Mouse (Mus musculus) inflammation-experienced regulatory T-cells, adult 6 months (primary cell): ENCODE measurements around the gene Serpinb9. TPM values are rescaled to one million over a fixed set of nuclear protein-coding genes. Genes with fewer than 3 reads are reported as not detected.

ENCODE experiments used
- polyA plus RNA-seq, 3 experiments: library from polyadenylated mRNA; unstranded; fragments of 100-300 nt; shearing (Covaris generic); gene quantifications; one replicate each; pipeline ENCODE4 v1.2.1; 2017

The Serpinb9 gene
- polyA plus RNA-seq, 3 experiments from 2014 or later: 21.5 to 47.1 (median 22.1) TPM

Other genes with a start within 250 kb of the Serpinb9 start
- gene Mylk4, start 219.3 kb upstream of the Serpinb9 start, polyA plus RNA-seq: not detected
- 10 to 100 TPM in 1 of 3 experiments, 1 to 10 TPM in 2; 6.4 to 10.0 (median 8.2) TPM for gene Wrnip1, start 201.2 kb upstream of the Serpinb9 start, polyA plus RNA-seq
- not detected for gene D930007J09Rik, start 200.4 kb upstream of the Serpinb9 start, polyA plus RNA-seq
- 10 to 100 TPM; 10.1 to 86.4 (median 28.2) TPM for gene Serpinb1a, start 152.1 kb upstream of the Serpinb9 start, polyA plus RNA-seq
- not detected for gene Serpinb1c, start 105.0 kb upstream of the Serpinb9 start, polyA plus RNA-seq
- gene Serpinb6b, start 38.0 kb upstream of the Serpinb9 start, polyA plus RNA-seq: 100 to 1,000 TPM in 1 of 3 experiments, 10 to 100 TPM in 2; 33.0 to 109 (median 34.2) TPM
- under 1 TPM in 1 of 3 experiments, not detected in 2; 0.77 TPM for gene Serpinb9b, start 24.2 kb downstream of the Serpinb9 start, polyA plus RNA-seq
- gene Serpinb1b, start 75.3 kb downstream of the Serpinb9 start, polyA plus RNA-seq: 1 to 10 TPM in 1 of 3 experiments, not detected in 2; 2.6 TPM
- gene Serpinb9c, start 156.5 kb downstream of the Serpinb9 start, polyA plus RNA-seq: not detected
- gene Serpinb9d, start 189.7 kb downstream of the Serpinb9 start, polyA plus RNA-seq: not detected
- gene Serpinb9e, start 246.4 kb downstream of the Serpinb9 start, polyA plus RNA-seq: not detected